Mouse (Mus musculus): Measurements from ENCODE around the gene Aldh3b1.

Gene Aldh3b1

GRCm38 (mm10) chr19:3910206-3910605 lies 19.4 kb downstream of the Aldh3b1 start:
- DNase-seq (ENCODE audit: low read depth): no peak

GRCm38 (mm10) chr19:3907876-3908660 lies 21.5 kb downstream of the Aldh3b1 start:
- DNase-seq (ENCODE audit: low read depth): peak; percentile 70

- peak; percentile 94 for DNase-seq (ENCODE audit: low read depth)
Measured at GRCm38 (mm10) chr19:3906795-3907786, 22.5 kb downstream of the Aldh3b1 start, which contains the start of gene Tcirg1. Gene Tcirg1 (minus strand): TSS chr19:3907133.

GRCm38 (mm10) chr19:3906326-3906725 lies 23.3 kb downstream of the Aldh3b1 start:
- DNase-seq (ENCODE audit: low read depth): peak; percentile 45

GRCm38 (mm10) chr19:3905261-3905969 lies 24.2 kb downstream of the Aldh3b1 start:
- DNase-seq (ENCODE audit: low read depth): peak; percentile 84

GRCm38 (mm10) chr19:3904363-3904675 lies 25.3 kb downstream of the Aldh3b1 start:
- no peak for DNase-seq (ENCODE audit: low read depth)

- DNase-seq (ENCODE audit: low read depth): peak; percentile 61
Measured at GRCm38 (mm10) chr19:3903648-3904362, 25.8 kb downstream of the Aldh3b1 start.

- no peak for DNase-seq (ENCODE audit: low read depth)
Measured at GRCm38 (mm10) chr19:3902966-3903365, 26.6 kb downstream of the Aldh3b1 start.

GRCm38 (mm10) chr19:3899618-3900017 lies 30.0 kb downstream of the Aldh3b1 start:
- no peak for DNase-seq (ENCODE audit: low read depth)

- no peak for DNase-seq (ENCODE audit: low read depth)
Measured at GRCm38 (mm10) chr19:3898952-3899351, 30.7 kb downstream of the Aldh3b1 start.

GRCm38 (mm10) chr19:3897557-3897956 lies 32.1 kb downstream of the Aldh3b1 start:
- DNase-seq (ENCODE audit: low read depth): no peak

- DNase-seq (ENCODE audit: low read depth): no peak
Measured at GRCm38 (mm10) chr19:3896208-3896607, 33.4 kb downstream of the Aldh3b1 start.

- DNase-seq (ENCODE audit: low read depth): no peak
Measured at GRCm38 (mm10) chr19:3895171-3895631, 34.4 kb downstream of the Aldh3b1 start.

- no peak for DNase-seq (ENCODE audit: low read depth)
Measured at GRCm38 (mm10) chr19:3894294-3894693, 35.3 kb downstream of the Aldh3b1 start.

- DNase-seq (ENCODE audit: low read depth): no peak
Measured at GRCm38 (mm10) chr19:3893545-3894116, 36.0 kb downstream of the Aldh3b1 start.

- DNase-seq (ENCODE audit: low read depth): peak; percentile 64
Measured at GRCm38 (mm10) chr19:3890181-3890580, 39.4 kb downstream of the Aldh3b1 start.

- no peak for DNase-seq (ENCODE audit: low read depth)
Measured at GRCm38 (mm10) chr19:3889096-3889495, 40.5 kb downstream of the Aldh3b1 start.

GRCm38 (mm10) chr19:3884325-3884990 lies 45.1 kb downstream of the Aldh3b1 start:
- no peak for DNase-seq (ENCODE audit: low read depth)

GRCm38 (mm10) chr19:3882214-3882613 lies 47.4 kb downstream of the Aldh3b1 start:
- DNase-seq (ENCODE audit: low read depth): no peak

GRCm38 (mm10) chr19:3880054-3880848 lies 49.4 kb downstream of the Aldh3b1 start:
- DNase-seq (ENCODE audit: low read depth): no peak

All from NIH3T3 (cell line).